In genomic region chr12:81002841-81003635, GRCm38 (mm10) we compare ENCODE assay signal across 22 mouse cellular contexts. TPM values are rescaled to one million over a fixed set of nuclear protein-coding genes. Genes with fewer than 3 reads are reported as not detected.
DNase-seq lines count a peak whose midpoint lies in the region; ATAC-seq lines count a peak whose summit lies in the region.
"Had no signal": no experiment of that assay in that cellular context is flagged by ENCODE, and none has a peak within 500 bp of the region (broad histone marks: within the 10 kb centered on the region; RNA-seq: fewer than 3 reads in every experiment).

No protein-coding gene starts in this region.

- peaks cover 45% of the 10 kb centered on the region for H3K4me1 ChIP-seq in midbrain, embryonic 10.5 days
- H3K4me1 ChIP-seq in midbrain, embryonic 11.5 days (ENCODE audit: control insufficient read depth, insufficient read depth, low read length), result peaks cover 20% of the 10 kb centered on the region
- peaks cover 17% of the 10 kb centered on the region; the same call in 1 of the 2 replicates for H3K4me1 ChIP-seq in forebrain, embryonic 11.5 days (replicated peaks; ENCODE audit: control insufficient read depth, insufficient read depth, low read length)

- H3K27ac ChIP-seq in midbrain, embryonic 10.5 days (replicated peaks), result peak overlapping the region; percentile 63; the same call in 1 of the 2 replicates
- H3K27ac ChIP-seq in midbrain, embryonic 11.5 days (ENCODE audit: low read depth, low read length), result no peak overlapping the region
- peak overlapping the region; percentile 55; the same call in 1 of the 2 replicates for H3K27ac ChIP-seq in forebrain, embryonic 11.5 days (ENCODE audit: low read depth, low read length)
- H3K27ac ChIP-seq: hindbrain, embryonic 12.5 days; kidney, postnatal 0 days; midbrain, embryonic 12.5 days; neural tube, embryonic 15.5 days had no signal

- H3K27me3 ChIP-seq in midbrain, embryonic 10.5 days (ENCODE audit: low read depth, poor library complexity, severe bottlenecking), result peaks cover 30% of the 10 kb centered on the region
- no peaks in the 10 kb centered on the region for H3K27me3 ChIP-seq in midbrain, embryonic 11.5 days (ENCODE audit: control insufficient read depth, insufficient read depth, low read length)
- H3K27me3 ChIP-seq in forebrain, embryonic 11.5 days (ENCODE audit: control insufficient read depth, insufficient read depth, low read length), result peaks cover 7% of the 10 kb centered on the region; the same call in 1 of the 2 replicates
- H3K27me3 ChIP-seq: hindbrain, embryonic 12.5 days; midbrain, embryonic 12.5 days had no signal

- no peak overlapping the region for H3K4me2 ChIP-seq in midbrain, embryonic 11.5 days
- H3K4me2 ChIP-seq in forebrain, embryonic 11.5 days (ENCODE audit: low read depth, low read length, severe bottlenecking), result no peak overlapping the region
- H3K4me2 ChIP-seq: hindbrain, embryonic 12.5 days; midbrain, embryonic 12.5 days; neural tube, embryonic 15.5 days had no signal

- no peak overlapping the region for H3K9ac ChIP-seq in midbrain, embryonic 11.5 days (ENCODE audit: low read length)
- H3K9ac ChIP-seq in forebrain, embryonic 11.5 days (ENCODE audit: low read length), result no peak overlapping the region
- H3K9ac ChIP-seq: hindbrain, embryonic 12.5 days; liver, postnatal 0 days; midbrain, embryonic 12.5 days; neural tube, embryonic 15.5 days had no signal

- no peak for DNase-seq in midbrain, embryonic 10.5 days (ENCODE audit: low spot score)
- DNase-seq in midbrain, embryonic 11.5 days (ENCODE audit: low spot score, missing footprints), result no peak
- DNase-seq in forebrain, embryonic 11.5 days (ENCODE audit: low spot score), result peak; percentile 69
- DNase-seq in hindlimb bud, embryonic 11.5 days (ENCODE audit: extremely low spot score, low read depth, low spot score), result peak; percentile 62
- no peak for DNase-seq in urinary bladder, postnatal 14 days (ENCODE audit: low spot score)
- DNase-seq in left cerebral cortex, adult 9 months (ENCODE audit: low spot score in 2 of 2), result no peak
- DNase-seq in urinary bladder, adult 2 months (ENCODE audit: low spot score), result no peak
- DNase-seq in neural tube, embryonic 10.5 days (ENCODE audit: extremely low spot score, low spot score), result no peak
- DNase-seq: adrenal gland, postnatal 25 days; cerebellum, adult 8-10 months; liver; liver, postnatal 0 days; lung, postnatal 36 days; thymus, adult 2 months had no signal

- ATAC-seq in midbrain, embryonic 11.5 days (ENCODE audit: low FRiP score), result no peak
- ATAC-seq in forebrain, embryonic 11.5 days (replicated peaks; ENCODE audit: low FRiP score), result peak; percentile 80
- ATAC-seq: intestine, postnatal 0 days; liver, postnatal 0 days had no signal

- no peak overlapping the region for H3K4me3 ChIP-seq in midbrain, embryonic 10.5 days
- H3K4me3 ChIP-seq in midbrain, embryonic 11.5 days (ENCODE audit: low read depth, low read length), result no peak overlapping the region
- H3K4me3 ChIP-seq in forebrain, embryonic 11.5 days (ENCODE audit: low read depth, low read length), result no peak overlapping the region
- H3K4me3 ChIP-seq: hindbrain, embryonic 12.5 days; midbrain, embryonic 12.5 days; neural tube, embryonic 15.5 days had no signal

- 29% methylated on average over 13 of the region's 13 CpGs for WGBS in midbrain, embryonic 10.5 days
- WGBS in midbrain, embryonic 11.5 days, result 26% methylated on average over 13 of the region's 13 CpGs
- 8% methylated on average over 13 of the region's 13 CpGs for WGBS in forebrain, embryonic 11.5 days

- no peaks in the 10 kb centered on the region for H3K9me3 ChIP-seq in midbrain, embryonic 10.5 days (replicated peaks)
- H3K9me3 ChIP-seq in midbrain, embryonic 11.5 days (ENCODE audit: control insufficient read depth, low read length), result no peaks in the 10 kb centered on the region
- no peaks in the 10 kb centered on the region for H3K9me3 ChIP-seq in forebrain, embryonic 11.5 days (ENCODE audit: control insufficient read depth, low read length)
- H3K9me3 ChIP-seq: hindbrain, embryonic 12.5 days; midbrain, embryonic 12.5 days; neural tube, embryonic 15.5 days had no signal

- no peaks in the 10 kb centered on the region for H3K36me3 ChIP-seq in midbrain, embryonic 10.5 days
- no peaks in the 10 kb centered on the region for H3K36me3 ChIP-seq in midbrain, embryonic 11.5 days (ENCODE audit: control insufficient read depth, insufficient read depth, low read length)
- H3K36me3 ChIP-seq in forebrain, embryonic 11.5 days (ENCODE audit: control insufficient read depth, insufficient read depth, low read length), result no peaks in the 10 kb centered on the region
- H3K36me3 ChIP-seq: hindbrain, embryonic 12.5 days; midbrain, embryonic 12.5 days; neural tube, embryonic 15.5 days had no signal

RNA-seq across cellular contexts. Expression of gene Smoc1, which starts 23.6 kb away (rescaled TPM):
- polyA plus RNA-seq in midbrain, embryonic 10.5 days (2016; fragmentation: Nextera tagmentation; extraction: Ambion mirVana), result 13.9 and 15.7 TPM in 2 replicates
- polyA plus RNA-seq in midbrain, embryonic 11.5 days (2014; fragmentation: Nextera tagmentation; extraction: Ambion mirVana), result 17.3 and 19.0 TPM in 2 replicates
- 6.7 and 6.8 TPM in 2 replicates for polyA plus RNA-seq in forebrain, embryonic 11.5 days (2014; fragmentation: Nextera tagmentation; extraction: Ambion mirVana)
- 9.5 and 9.8 TPM in 2 replicates for polyA plus RNA-seq in urinary bladder, adult 2 months (2012; rRNA removed)

RNA-seq across cellular contexts. Expression of gene Slc10a1, which starts 34.5 kb away (rescaled TPM):
- polyA plus RNA-seq in midbrain, embryonic 10.5 days (2016; fragmentation: Nextera tagmentation; extraction: Ambion mirVana), result 0.32 and 0.70 TPM in 2 replicates
- 0.26 and 0.44 TPM in 2 replicates for polyA plus RNA-seq in midbrain, embryonic 11.5 days (2014; fragmentation: Nextera tagmentation; extraction: Ambion mirVana)
- polyA plus RNA-seq in forebrain, embryonic 11.5 days (2014; fragmentation: Nextera tagmentation; extraction: Ambion mirVana), result 0.63 and 0.67 TPM in 2 replicates
- not detected in 2 replicates for polyA plus RNA-seq in urinary bladder, adult 2 months (2012; rRNA removed)
- polyA plus RNA-seq: C2C12; cortical plate, adult 2 months; small intestine, adult 2 months had no signal

RNA-seq across cellular contexts. Expression of gene Srsf5, which starts 57.7 kb away (rescaled TPM):
- 505 and 561 TPM in 2 replicates for polyA plus RNA-seq in midbrain, embryonic 10.5 days (2016; fragmentation: Nextera tagmentation; extraction: Ambion mirVana)
- 444 and 504 TPM in 2 replicates for polyA plus RNA-seq in midbrain, embryonic 11.5 days (2014; fragmentation: Nextera tagmentation; extraction: Ambion mirVana)
- 436 and 461 TPM in 2 replicates for polyA plus RNA-seq in forebrain, embryonic 11.5 days (2014; fragmentation: Nextera tagmentation; extraction: Ambion mirVana)
- polyA plus RNA-seq in urinary bladder, adult 2 months (2012; rRNA removed), result 768 and 950 TPM in 2 replicates

Comparison
In these comparisons a context has a peak if more than half of its experiments do, and no peak if none do; other contexts are left out.
1. DNase-seq: peak in forebrain, embryonic 11.5 days (single experiment) and hindlimb bud, embryonic 11.5 days (single experiment); none in midbrain, embryonic 10.5 days (single experiment), midbrain, embryonic 11.5 days (single experiment), urinary bladder, postnatal 14 days (single experiment), left cerebral cortex, adult 9 months (0 of 2), urinary bladder, adult 2 months (single experiment) and neural tube, embryonic 10.5 days (single experiment).